Mouse (Mus musculus): Measurements from ENCODE around the gene Slc25a23. TPM values are rescaled to one million over a fixed set of nuclear protein-coding genes. Genes with fewer than 3 reads are reported as not detected.
A peak's percentile ranks its signal among the peaks of the same experiment; 100 is the strongest.

The Slc25a23 gene
- total RNA-seq, 2 experiments from 2014 or later: 58.9 to 62.5 TPM

GRCm38 (mm10) chr17:57012245-57012795, 47.3 kb downstream of the Slc25a23 start:
- DNase-seq: no peak

- DNase-seq: peak; percentile 95
Measured at GRCm38 (mm10) chr17:57011236-57012141, 48.2 kb downstream of the Slc25a23 start, which contains the start of the genes Gtf2f1 and Gm17949. Gtf2f1 (minus strand) TSS chr17:57011288. Gm17949 (plus strand) TSS chr17:57011469.

GRCm38 (mm10) chr17:57010911-57011235, 48.8 kb downstream of the Slc25a23 start:
- DNase-seq: no peak

- DNase-seq: no peak
Measured at GRCm38 (mm10) chr17:57007137-57007905, 52.3 kb downstream of the Slc25a23 start.

- no peak for DNase-seq
Measured at GRCm38 (mm10) chr17:57003994-57004393, 55.7 kb downstream of the Slc25a23 start.

- DNase-seq: no peak
Measured at GRCm38 (mm10) chr17:57001228-57001627, 58.4 kb downstream of the Slc25a23 start.

GRCm38 (mm10) chr17:56999968-57000609, 59.6 kb downstream of the Slc25a23 start, which contains the start of gene Pspn:
Pspn (minus strand) TSS chr17:57000018.
- peak in 1 of 2 experiments; percentile 31 for DNase-seq

GRCm38 (mm10) chr17:56999414-56999813, 60.2 kb downstream of the Slc25a23 start:
- DNase-seq: no peak

- DNase-seq: peak; percentile 96 to 99
Measured at GRCm38 (mm10) chr17:56997029-56997667, 62.5 kb downstream of the Slc25a23 start, which contains the start of gene Alkbh7. Alkbh7 (plus strand) TSS chr17:56997339.

GRCm38 (mm10) chr17:56996506-56996905, 63.2 kb downstream of the Slc25a23 start:
- peak in 1 of 2 experiments; percentile 22 for DNase-seq

- no peak for DNase-seq
Measured at GRCm38 (mm10) chr17:56995046-56995445, 64.6 kb downstream of the Slc25a23 start.

Other genes with a start within 250 kb of the Slc25a23 start
- gene Rfx2, start 228.8 kb downstream of the Slc25a23 start, total RNA-seq (2021): 1 to 10 TPM; 2.5 to 3.1 TPM
- not detected for gene Acsbg2, start 185.4 kb downstream of the Slc25a23 start, total RNA-seq (2021)
- not detected for gene 1700061G19Rik, start 184.4 kb downstream of the Slc25a23 start, total RNA-seq (2021)
- 10 to 100 TPM; 24.3 to 25.9 TPM for gene Mllt1, start 124.4 kb downstream of the Slc25a23 start, total RNA-seq (2021)
- not detected for gene Acer1, start 77.7 kb downstream of the Slc25a23 start, total RNA-seq (2021)
- gene Clpp, start 69.6 kb downstream of the Slc25a23 start, total RNA-seq (2021): 10 to 100 TPM; 80.9 to 83.1 TPM
- gene Alkbh7, start 62.5 kb downstream of the Slc25a23 start, total RNA-seq (2021): 10 to 100 TPM; 72.4 to 78.0 TPM
- gene Pspn, start 59.8 kb downstream of the Slc25a23 start, total RNA-seq (2021): not detected
- gene Gtf2f1, start 48.6 kb downstream of the Slc25a23 start, total RNA-seq (2021): 10 to 100 TPM; 22.6 to 23.0 TPM
- not detected for gene Gm17949, start 48.4 kb downstream of the Slc25a23 start, total RNA-seq (2021)
- 10 to 100 TPM; 38.3 to 42.5 TPM for gene Khsrp, start 28.3 kb downstream of the Slc25a23 start, total RNA-seq (2021)
- gene Slc25a41, start 18.2 kb downstream of the Slc25a23 start, total RNA-seq (2021): not detected
- gene Crb3, start 758 bp downstream of the Slc25a23 start, total RNA-seq (2021): under 1 TPM in 1 of 2 experiments, not detected in 1; 0.95 TPM
- 1 to 10 TPM in 1 of 2 experiments, under 1 TPM in 1; 0.60 to 3.0 TPM for gene Dennd1c, start 18.7 kb upstream of the Slc25a23 start, total RNA-seq (2021)
- gene Tubb4a, start 27.9 kb upstream of the Slc25a23 start, total RNA-seq (2021): 1 to 10 TPM; 1.2 to 1.6 TPM
- gene Tnfsf9, start 45.5 kb upstream of the Slc25a23 start, total RNA-seq (2021): under 1 TPM in 1 of 2 experiments, not detected in 1; 0.51 TPM
- not detected for gene Cd70, start 89.9 kb upstream of the Slc25a23 start, total RNA-seq (2021)
- under 1 TPM in 1 of 2 experiments, not detected in 1; 0.36 TPM for gene Tnfsf14, start 134.3 kb upstream of the Slc25a23 start, total RNA-seq (2021)
- 100 to 1,000 TPM in 1 of 2 experiments, 10 to 100 TPM in 1; 69.5 to 194 TPM for gene C3, start 168.3 kb upstream of the Slc25a23 start, total RNA-seq (2021)
- 10 to 100 TPM; 24.4 to 30.0 TPM for gene Gpr108, start 188.6 kb upstream of the Slc25a23 start, total RNA-seq (2021)
- 100 to 1,000 TPM; 106 to 109 TPM for gene Trip10, start 189.6 kb upstream of the Slc25a23 start, total RNA-seq (2021)
- gene Vav1, start 219.2 kb upstream of the Slc25a23 start, total RNA-seq (2021): 1 to 10 TPM; 1.6 to 3.3 TPM

Data from heart, adult 18-20 months (tissue).